ENCODE assay signal across 11 mouse cellular contexts in the genomic region with DNA sequence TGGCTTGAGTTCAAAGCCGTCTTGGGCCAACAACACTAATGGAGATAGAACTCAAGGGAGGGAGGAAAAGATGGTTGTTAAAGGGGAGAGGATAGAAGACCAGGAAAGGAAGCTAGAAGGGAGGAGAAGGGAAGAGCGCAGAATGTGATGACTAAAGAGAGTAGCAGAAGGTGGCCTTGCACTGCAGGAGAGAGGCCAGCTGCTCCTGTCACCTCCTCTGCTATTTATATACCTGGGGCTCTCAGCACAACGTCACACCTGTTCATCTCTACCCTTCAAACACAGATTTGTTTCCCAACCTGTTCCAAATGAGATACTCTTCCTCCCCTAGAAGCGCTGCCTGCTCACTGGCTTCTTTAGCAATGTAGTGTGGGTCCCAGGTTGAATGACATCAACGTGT.
DNase-seq lines count a peak whose midpoint lies in the region.
"Had no signal": no experiment of that assay in that cellular context is flagged by ENCODE, and none has a peak within 500 bp of the region (broad histone marks: within the 10 kb centered on the region; RNA-seq: fewer than 3 reads in every experiment).

No protein-coding gene starts in this region.

- peak; percentile 55 to 72 for DNase-seq in cerebellum, adult 18-20 months
- no peak for DNase-seq in cerebellum, postnatal 4 days (ENCODE audit: low spot score in 2 of 2)
- DNase-seq in brain, adult 2 months (ENCODE audit: low read depth, low spot score) = peak; percentile 90
- DNase-seq in cerebellum, adult 8-10 months = peak; percentile 53
- DNase-seq in cerebellum, postnatal 25 days = peak; percentile 58 to 67
- DNase-seq in right cerebral cortex, postnatal 14 days = no peak
- no peak for DNase-seq in heart, postnatal 14 days
- DNase-seq: adrenal gland, postnatal 14 days; gastrocnemius, postnatal 25 days; heart, postnatal 4 days; kidney, adult 8-10 months had no signal

- intact Hi-C loops in heart, postnatal 14 days (cut with DNase I) = no loop called here

Comparison
In these comparisons a context has a peak if more than half of its experiments do, and no peak if none do; other contexts are left out.
1. DNase-seq: peak in cerebellum, adult 18-20 months (2 of 2), brain, adult 2 months (single experiment), cerebellum, adult 8-10 months (single experiment) and cerebellum, postnatal 25 days (2 of 2); none in cerebellum, postnatal 4 days (0 of 2), right cerebral cortex, postnatal 14 days (single experiment) and heart, postnatal 14 days (0 of 2).